Mouse (Mus musculus): ENCODE data around the gene Wwox.

Gene Wwox

GRCm38 (mm10) chr8:114979671-114980070 is 540.2 kb downstream of the Wwox start:
- DNase-seq, result no peak

GRCm38 (mm10) chr8:114982762-114983161 is 543.3 kb downstream of the Wwox start:
- DNase-seq, result no peak

GRCm38 (mm10) chr8:114984500-114984899 is 545.0 kb downstream of the Wwox start:
- peak in 1 of 2 experiments; percentile 44 for DNase-seq

GRCm38 (mm10) chr8:114985996-114986395 is 546.5 kb downstream of the Wwox start:
- DNase-seq, result no peak

- DNase-seq, result no peak
Measured at GRCm38 (mm10) chr8:114986971-114987370, 547.5 kb downstream of the Wwox start.

- no peak for DNase-seq
Measured at GRCm38 (mm10) chr8:114990865-114991613, 551.6 kb downstream of the Wwox start.

- DNase-seq, result no peak
Measured at GRCm38 (mm10) chr8:115000736-115001135, 561.3 kb downstream of the Wwox start.

GRCm38 (mm10) chr8:115005021-115005420 is 565.6 kb downstream of the Wwox start:
- DNase-seq, result no peak

- DNase-seq, result peak in 1 of 2 experiments; percentile 8
Measured at GRCm38 (mm10) chr8:115006561-115006960, 567.1 kb downstream of the Wwox start.

- DNase-seq, result no peak
Measured at GRCm38 (mm10) chr8:115007280-115007679, 567.8 kb downstream of the Wwox start.

GRCm38 (mm10) chr8:115008624-115009620 is 569.5 kb downstream of the Wwox start:
- DNase-seq, result no peak

- DNase-seq, result no peak
Measured at GRCm38 (mm10) chr8:115009897-115010768, 570.7 kb downstream of the Wwox start.

- no peak for DNase-seq
Measured at GRCm38 (mm10) chr8:115010769-115011073, 571.3 kb downstream of the Wwox start.

GRCm38 (mm10) chr8:115019661-115020060 is 580.2 kb downstream of the Wwox start:
- no peak for DNase-seq

GRCm38 (mm10) chr8:115021731-115022130 is 582.3 kb downstream of the Wwox start:
- DNase-seq, result no peak

- DNase-seq, result no peak
Measured at GRCm38 (mm10) chr8:115024062-115024461, 584.6 kb downstream of the Wwox start.

- DNase-seq, result no peak
Measured at GRCm38 (mm10) chr8:115025390-115026098, 586.1 kb downstream of the Wwox start.

GRCm38 (mm10) chr8:115026201-115026600 is 586.7 kb downstream of the Wwox start:
- DNase-seq, result no peak

GRCm38 (mm10) chr8:115033194-115033593 is 593.7 kb downstream of the Wwox start:
- DNase-seq, result no peak

GRCm38 (mm10) chr8:115036016-115036415 is 596.6 kb downstream of the Wwox start:
- DNase-seq, result no peak

GRCm38 (mm10) chr8:115038426-115038825 is 599.0 kb downstream of the Wwox start:
- no peak for DNase-seq

GRCm38 (mm10) chr8:115045746-115046145 is 606.3 kb downstream of the Wwox start:
- no peak for DNase-seq

Data from kidney, postnatal 25 days (tissue).